Mouse (Mus musculus): ENCODE measurements around the gene Prdm13. TPM values are rescaled to one million over a fixed set of nuclear protein-coding genes. Genes with fewer than 3 reads are reported as not detected.

Prdm13 gene
- not detected in 2 replicates for polyA plus RNA-seq (2012; rRNA removed)

- DNase-seq (ENCODE audit: low read depth), result no peak
Measured at GRCm38 (mm10) chr4:21685595-21686091, at the start of gene Prdm13. Prdm13 (minus strand) TSS chr4:21685963.

GRCm38 (mm10) chr4:21727615-21728165 is 41.9 kb upstream of the Prdm13 start, which contains the start of gene Ccnc:
Ccnc (plus strand) TSS chr4:21727701.
- DNase-seq (ENCODE audit: low read depth), result peak; percentile 41

GRCm38 (mm10) chr4:21726912-21727614 is 41.3 kb upstream of the Prdm13 start:
- DNase-seq (ENCODE audit: low read depth), result peak; percentile 10

- DNase-seq (ENCODE audit: low read depth), result no peak
Measured at GRCm38 (mm10) chr4:21722752-21723334, 37.1 kb upstream of the Prdm13 start.

- DNase-seq (ENCODE audit: low read depth), result peak; percentile 10
Measured at GRCm38 (mm10) chr4:21712147-21712546, 26.4 kb upstream of the Prdm13 start.

- no peak for DNase-seq (ENCODE audit: low read depth)
Measured at GRCm38 (mm10) chr4:21705046-21705445, 19.3 kb upstream of the Prdm13 start.

GRCm38 (mm10) chr4:21695638-21696254 is 10.0 kb upstream of the Prdm13 start:
- no peak for DNase-seq (ENCODE audit: low read depth)

GRCm38 (mm10) chr4:21690221-21690620 is 4.5 kb upstream of the Prdm13 start:
- no peak for DNase-seq (ENCODE audit: low read depth)

GRCm38 (mm10) chr4:21689492-21689941 is 3.8 kb upstream of the Prdm13 start:
- no peak for DNase-seq (ENCODE audit: low read depth)

GRCm38 (mm10) chr4:21688703-21689200 is 3.0 kb upstream of the Prdm13 start:
- no peak for DNase-seq (ENCODE audit: low read depth)

GRCm38 (mm10) chr4:21687783-21688702 is 2.3 kb upstream of the Prdm13 start:
- no peak for DNase-seq (ENCODE audit: low read depth)

GRCm38 (mm10) chr4:21686934-21687333 is 1.2 kb upstream of the Prdm13 start:
- no peak for DNase-seq (ENCODE audit: low read depth)

- DNase-seq (ENCODE audit: low read depth), result no peak
Measured at GRCm38 (mm10) chr4:21686416-21686815, 653 bp upstream of the Prdm13 start.

GRCm38 (mm10) chr4:21684341-21684970 is 1.3 kb downstream of the Prdm13 start:
- DNase-seq (ENCODE audit: low read depth), result no peak

- DNase-seq (ENCODE audit: low read depth), result no peak
Measured at GRCm38 (mm10) chr4:21682421-21683150, 3.2 kb downstream of the Prdm13 start.

- no peak for DNase-seq (ENCODE audit: low read depth)
Measured at GRCm38 (mm10) chr4:21680971-21681370, 4.8 kb downstream of the Prdm13 start.

GRCm38 (mm10) chr4:21679624-21680480 is 5.9 kb downstream of the Prdm13 start:
- no peak for DNase-seq (ENCODE audit: low read depth)

- no peak for DNase-seq (ENCODE audit: low read depth)
Measured at GRCm38 (mm10) chr4:21678975-21679623, 6.7 kb downstream of the Prdm13 start.
